Mouse (Mus musculus) stomach, embryonic 16.5 days (tissue): Measurements from ENCODE around the gene Inpp5a. TPM values are rescaled to one million over a fixed set of nuclear protein-coding genes. Genes with fewer than 3 reads are reported as not detected.

Experiments
- ATAC-seq: fragments of 200-750 bp; cut with Nextera tagmentation; 2 replicates; pipeline ENCODE4 v1.8.0; 2017; ENCODE audit warnings: moderate number of reproducible peaks, moderate TSS enrichment; ENCODE audit not compliant: insufficient read depth, low FRiP score
- H3K27ac ChIP-seq: fragments of 300-500 bp; sonication (generic); 2 replicates; pipeline ENCODE4 v1.5.1; 2014; ENCODE audit warnings: low read length
- H3K27me3 ChIP-seq: fragments of 300-500 bp; sonication (generic); 2 replicates; pipeline ENCODE4 v1.6.1; 2014; ENCODE audit warnings: low read length, control low read depth, mixed read lengths; ENCODE audit not compliant: control insufficient read depth, insufficient read depth
- H3K36me3 ChIP-seq: fragments of 300-500 bp; sonication (generic); 2 replicates; pipeline ENCODE4 v1.6.1; 2014; ENCODE audit warnings: low read length; ENCODE audit not compliant: control insufficient read depth, insufficient read depth
- H3K4me1 ChIP-seq: fragments of 300-500 bp; sonication (generic); 2 replicates; pipeline ENCODE4 v1.6.1; 2014; ENCODE audit warnings: low read length, control low read depth, mixed read lengths; ENCODE audit not compliant: control insufficient read depth, insufficient read depth
- H3K4me2 ChIP-seq: fragments of 300-500 bp; sonication (generic); 2 replicates; pipeline ENCODE4 v1.6.1; 2014; ENCODE audit warnings: low read depth, low read length, mixed read lengths
- H3K4me3 ChIP-seq: fragments of 300-500 bp; sonication (generic); replicated peaks from 2 replicates; pipeline ENCODE4 v1.5.1; 2014; ENCODE audit warnings: mild to moderate bottlenecking, low read length
- H3K9ac ChIP-seq: fragments of 300-500 bp; sonication (generic); 2 replicates; pipeline ENCODE4 v1.6.1; 2014; ENCODE audit warnings: low read length
- H3K9me3 ChIP-seq: fragments of 300-500 bp; sonication (generic); replicated peaks from 2 replicates; pipeline ENCODE4 v1.6.1; 2016; ENCODE audit warnings: low read length, control low read depth; ENCODE audit not compliant: control insufficient read depth
- WGBS: fragments of 180-500 bp; shearing (Covaris S2); extraction: QIAGEN DNeasy Blood & Tissue Kit; methylation state at CpG from one replicate; pipeline ENCODE4 v1.1.7; 2014; 5-methylcytosine and 5-hydroxymethylcytosine counted together
- polyA plus RNA-seq: library from polyadenylated mRNA; unstranded; fragments of >200 nt; fragmentation: Nextera tagmentation; extraction: Ambion mirVana; gene quantifications from 2 replicates; pipeline ENCODE4 v1.2.1, GENCODE M21; 2015

Gene Inpp5a
- polyA plus RNA-seq, 1 experiment from 2014 or later = 21.3 TPM

DNA sequence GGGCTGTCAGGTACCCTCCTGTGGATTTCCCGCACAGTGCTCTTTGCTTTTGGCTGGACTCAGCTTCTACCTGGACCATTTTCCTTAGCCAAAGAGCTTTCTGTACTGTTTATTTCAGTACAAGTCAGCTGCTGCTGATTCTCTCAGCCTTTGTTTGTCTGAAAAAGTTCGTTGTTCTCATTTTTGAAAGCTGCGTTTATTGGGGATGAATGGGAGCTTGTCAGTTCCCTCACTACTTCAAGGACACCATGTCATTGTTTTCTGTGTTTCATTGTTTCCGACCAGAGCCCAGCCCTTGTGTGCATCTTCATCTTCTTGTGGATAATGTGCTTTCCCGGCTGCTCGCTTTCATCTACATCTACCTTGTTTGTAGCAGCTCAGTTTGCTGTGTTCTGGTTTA is 90.7 kb downstream of the Inpp5a start:
- H3K4me3 ChIP-seq = no peak overlapping the region
- no peak for ATAC-seq
- H3K36me3 ChIP-seq = no peaks in the 10 kb centered on the region
- H3K9ac ChIP-seq = no peak overlapping the region
- WGBS = 80% methylated on average over 6 of the region's 6 CpGs
- H3K27me3 ChIP-seq = no peaks in the 10 kb centered on the region
- H3K4me1 ChIP-seq = 0 out of 2 replicates have a peak, but pooled peaks cover 2% of the 10 kb centered on the region
- no peaks in the 10 kb centered on the region for H3K9me3 ChIP-seq
- H3K27ac ChIP-seq = no peak overlapping the region
- H3K4me2 ChIP-seq = no peak overlapping the region

DNA sequence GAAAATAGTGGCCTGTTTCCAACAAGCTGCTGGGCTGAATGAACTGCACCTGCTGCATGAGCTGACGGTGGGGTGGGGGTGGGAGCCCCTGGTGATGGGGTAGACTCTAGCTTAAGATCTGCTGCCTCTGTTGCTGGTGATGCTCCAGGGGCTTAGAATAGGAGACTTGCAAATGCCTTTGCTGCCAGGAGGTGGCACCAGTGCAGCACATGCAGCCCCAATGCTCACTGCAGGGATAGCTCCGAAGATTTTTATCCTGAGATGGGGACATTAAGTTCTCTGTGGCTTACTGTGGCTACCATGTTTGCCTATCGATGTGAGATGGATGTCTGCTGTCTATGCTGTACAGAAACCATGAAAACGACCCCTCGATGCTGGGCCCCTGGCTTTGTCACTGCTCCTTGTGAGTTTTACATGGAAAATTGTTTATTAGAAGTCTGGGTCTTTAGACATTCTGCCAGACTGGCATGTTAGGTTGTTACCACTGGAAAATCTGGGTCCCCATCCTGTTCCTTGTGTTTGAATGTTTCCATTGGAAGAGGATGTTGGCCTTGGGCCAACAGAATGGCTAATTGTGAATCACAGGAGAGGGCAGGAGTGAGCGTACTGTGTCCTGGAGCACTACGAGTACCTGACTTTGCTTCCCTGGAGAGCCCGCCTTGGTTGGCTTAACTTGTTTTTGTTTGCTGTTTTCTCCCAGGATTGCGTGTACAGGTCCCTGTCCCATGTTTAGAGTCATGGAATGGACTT is 95.5 kb downstream of the Inpp5a start:
- no peaks in the 10 kb centered on the region for H3K27me3 ChIP-seq
- no peak overlapping the region for H3K9ac ChIP-seq
- no peaks in the 10 kb centered on the region for H3K9me3 ChIP-seq
- no peak for ATAC-seq
- 56% methylated on average over 9 of the region's 9 CpGs for WGBS
- no peak overlapping the region for H3K4me2 ChIP-seq
- no peaks in the 10 kb centered on the region for H3K36me3 ChIP-seq
- no peak overlapping the region for H3K27ac ChIP-seq
- H3K4me1 ChIP-seq = 0 out of 2 replicates have a peak, but pooled peaks cover 2% of the 10 kb centered on the region
- H3K4me3 ChIP-seq = no peak overlapping the region

DNA sequence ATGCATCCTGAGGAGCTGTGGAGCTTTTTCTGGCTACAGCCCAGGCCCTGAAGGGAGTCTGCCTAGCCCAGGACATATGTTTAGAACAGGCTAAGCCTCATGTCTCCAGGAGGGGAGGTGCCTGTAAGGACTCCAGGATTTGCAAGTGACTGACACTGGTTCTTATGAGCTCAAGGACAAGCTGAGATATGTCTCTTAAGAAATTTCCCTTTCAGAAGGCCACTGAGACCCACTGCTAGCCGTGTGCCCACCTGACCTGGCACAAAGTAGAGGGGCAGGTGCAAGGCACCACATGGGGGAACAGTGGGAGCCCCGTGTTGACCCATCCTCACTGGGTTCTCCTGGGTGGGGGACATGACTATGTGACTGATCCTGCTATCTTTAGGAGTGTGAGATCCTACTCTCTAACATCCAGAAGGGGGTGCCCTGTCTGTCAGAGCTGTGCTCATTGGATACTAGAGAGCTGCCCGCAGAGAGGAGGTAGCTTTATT is 100.9 kb downstream of the Inpp5a start:
- no peaks in the 10 kb centered on the region for H3K9me3 ChIP-seq
- ATAC-seq = no peak
- H3K9ac ChIP-seq = no peak overlapping the region
- H3K4me2 ChIP-seq = no peak overlapping the region
- 70% methylated on average over 3 of the region's 3 CpGs for WGBS
- H3K4me3 ChIP-seq = no peak overlapping the region
- H3K4me1 ChIP-seq = no peaks in the 10 kb centered on the region
- H3K36me3 ChIP-seq = no peaks in the 10 kb centered on the region
- no peaks in the 10 kb centered on the region for H3K27me3 ChIP-seq
- H3K27ac ChIP-seq = no peak overlapping the region

DNA sequence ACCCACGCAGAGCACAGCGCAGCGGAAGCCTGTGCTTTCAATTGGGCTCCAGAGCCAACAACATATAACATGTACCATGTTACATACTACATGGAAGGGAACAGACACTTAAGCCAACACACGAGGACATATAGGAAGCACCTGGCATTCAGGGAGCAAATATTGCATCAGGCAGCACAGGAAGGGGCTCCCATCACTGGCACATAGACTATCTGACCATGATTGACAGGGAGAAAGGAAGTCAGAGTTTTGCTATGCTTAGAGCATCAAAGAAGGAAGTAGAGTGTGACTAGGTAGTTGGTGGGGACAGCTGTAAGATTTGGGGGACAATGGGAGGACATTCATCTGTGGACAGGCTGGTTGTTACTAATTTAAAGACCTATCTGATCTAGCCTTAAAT is 103.4 kb downstream of the Inpp5a start:
- no peak overlapping the region for H3K27ac ChIP-seq
- no peak overlapping the region for H3K9ac ChIP-seq
- no peaks in the 10 kb centered on the region for H3K4me1 ChIP-seq
- no peak overlapping the region for H3K4me3 ChIP-seq
- no peak overlapping the region for H3K4me2 ChIP-seq
- no peak for ATAC-seq
- 93% methylated on average over 4 of the region's 4 CpGs for WGBS
- H3K9me3 ChIP-seq = no peaks in the 10 kb centered on the region
- H3K36me3 ChIP-seq = no peaks in the 10 kb centered on the region
- no peaks in the 10 kb centered on the region for H3K27me3 ChIP-seq

DNA sequence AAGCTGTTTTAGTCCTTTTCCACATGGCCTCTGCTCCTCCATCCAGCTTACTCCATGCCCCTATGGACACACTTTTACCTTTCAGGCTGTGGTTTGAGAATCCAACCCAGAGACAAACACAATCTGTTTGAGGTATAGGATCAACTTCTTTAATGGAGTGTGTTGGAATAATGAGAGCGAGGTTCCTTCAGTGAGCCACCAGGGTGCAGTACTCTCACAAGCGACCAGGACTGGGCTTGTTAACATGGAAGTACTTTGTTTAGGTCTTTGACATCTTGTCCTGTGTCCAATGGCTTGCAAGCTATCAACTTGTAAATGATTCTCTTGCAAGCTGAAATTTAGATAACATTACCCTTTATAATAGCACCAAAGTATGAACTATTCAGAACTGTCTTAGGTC is 104.0 kb downstream of the Inpp5a start:
- WGBS = 63% methylated on average over 2 of the region's 2 CpGs

DNA sequence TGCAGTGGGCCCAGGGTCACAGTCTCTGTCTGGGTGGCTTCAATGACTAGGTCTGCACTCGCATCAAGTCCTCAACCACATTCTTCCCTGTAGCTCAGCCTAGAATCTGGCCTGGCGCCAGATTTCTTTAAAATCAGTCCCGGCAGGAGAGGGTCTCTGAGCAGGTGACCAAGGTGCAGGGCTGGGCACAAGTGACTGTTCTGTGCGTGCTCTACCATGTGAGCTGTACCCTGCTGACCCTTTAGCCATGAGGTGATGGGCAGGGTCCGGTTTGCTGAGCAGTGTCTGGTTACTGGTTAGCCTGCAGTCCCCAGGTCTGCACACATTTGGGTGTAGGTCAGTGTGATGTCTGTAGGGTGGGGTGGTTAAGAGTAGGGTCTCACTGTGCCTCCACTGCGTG is 106.9 kb downstream of the Inpp5a start:
- H3K4me2 ChIP-seq = no peak overlapping the region
- no peak overlapping the region for H3K27ac ChIP-seq
- H3K4me3 ChIP-seq = no peak overlapping the region
- no peaks in the 10 kb centered on the region for H3K4me1 ChIP-seq
- H3K36me3 ChIP-seq = no peaks in the 10 kb centered on the region
- no peak for ATAC-seq
- H3K9me3 ChIP-seq = no peaks in the 10 kb centered on the region
- H3K27me3 ChIP-seq = no peaks in the 10 kb centered on the region
- H3K9ac ChIP-seq = no peak overlapping the region
- WGBS = 66% methylated on average over 6 of the region's 6 CpGs

More for the DNA sequence above, 104.0 kb downstream of the Inpp5a start:
- no peak for ATAC-seq
- Histone ChIP-seq H3K4me1 (no peaks in the 10 kb centered on the region), H3K4me3 (no peak overlapping the region), H3K9me3 (no peaks in the 10 kb centered on the region), H3K27ac (no peak overlapping the region), H3K36me3 (no peaks in the 10 kb centered on the region), H3K4me2 (no peak overlapping the region), H3K27me3 (no peaks in the 10 kb centered on the region), H3K9ac (no peak overlapping the region)

DNA sequence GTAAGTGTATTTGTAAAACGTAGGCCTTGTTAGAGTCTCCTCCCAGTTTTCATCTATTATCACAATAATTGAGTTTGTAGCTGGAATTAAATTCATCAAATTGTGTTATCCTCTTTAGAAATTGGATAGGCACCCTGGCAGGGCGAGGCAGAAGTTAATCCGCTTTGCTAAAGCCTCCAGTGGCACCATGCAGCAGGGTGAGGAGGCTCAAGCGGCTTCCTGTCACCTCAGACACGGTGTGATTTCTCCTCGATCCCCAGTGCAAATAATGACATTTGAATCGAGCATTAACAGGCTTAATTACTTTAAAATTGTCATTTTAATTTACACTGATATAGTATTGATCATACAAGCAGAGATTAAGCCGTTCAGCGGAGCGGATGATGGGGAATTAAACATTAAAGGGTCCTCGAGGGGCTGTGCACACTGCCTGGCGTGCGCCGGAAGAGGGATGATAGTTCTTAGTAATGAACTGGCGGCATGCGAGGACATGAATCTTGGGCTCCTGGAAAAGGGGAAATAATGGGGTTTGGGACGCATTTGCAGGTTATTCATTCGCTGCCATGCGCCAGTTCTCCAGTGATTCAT is 109.2 kb downstream of the Inpp5a start:
- H3K27me3 ChIP-seq = no peaks in the 10 kb centered on the region
- H3K27ac ChIP-seq = no peak overlapping the region
- H3K9me3 ChIP-seq = no peaks in the 10 kb centered on the region
- H3K4me1 ChIP-seq = no peaks in the 10 kb centered on the region
- H3K4me3 ChIP-seq = no peak overlapping the region
- no peak overlapping the region for H3K4me2 ChIP-seq
- H3K9ac ChIP-seq = no peak overlapping the region
- 74% methylated on average over 19 of the region's 19 CpGs for WGBS
- no peaks in the 10 kb centered on the region for H3K36me3 ChIP-seq
- ATAC-seq = no peak

DNA sequence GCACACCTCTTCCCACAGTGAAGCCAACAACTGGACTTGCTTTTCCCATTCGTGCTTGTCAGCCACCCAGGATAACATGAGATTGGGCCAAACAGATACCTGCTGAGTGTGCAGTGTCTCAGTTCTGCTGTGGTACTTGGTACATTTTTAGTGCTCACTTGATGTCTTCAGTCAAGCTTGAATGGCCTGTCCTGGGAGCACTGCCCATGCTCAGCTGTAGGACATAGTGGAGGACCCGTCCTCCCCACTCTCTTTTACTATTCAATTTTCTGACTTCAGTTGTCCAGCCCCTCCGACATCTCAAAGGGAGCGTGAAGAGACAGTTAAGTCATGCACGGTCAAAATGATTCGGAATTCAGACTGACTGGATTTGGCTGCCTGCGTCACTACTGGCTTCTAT is 115.2 kb downstream of the Inpp5a start:
- Histone ChIP-seq H3K36me3 (no peaks in the 10 kb centered on the region), H3K27ac (no peak overlapping the region), H3K9ac (no peak overlapping the region), H3K4me3 (no peak overlapping the region), H3K4me1 (no peaks in the 10 kb centered on the region), H3K9me3 (no peaks in the 10 kb centered on the region), H3K27me3 (no peaks in the 10 kb centered on the region), H3K4me2 (no peak overlapping the region)
- WGBS = 92% methylated on average over 7 of the region's 7 CpGs
- ATAC-seq = no peak

DNA sequence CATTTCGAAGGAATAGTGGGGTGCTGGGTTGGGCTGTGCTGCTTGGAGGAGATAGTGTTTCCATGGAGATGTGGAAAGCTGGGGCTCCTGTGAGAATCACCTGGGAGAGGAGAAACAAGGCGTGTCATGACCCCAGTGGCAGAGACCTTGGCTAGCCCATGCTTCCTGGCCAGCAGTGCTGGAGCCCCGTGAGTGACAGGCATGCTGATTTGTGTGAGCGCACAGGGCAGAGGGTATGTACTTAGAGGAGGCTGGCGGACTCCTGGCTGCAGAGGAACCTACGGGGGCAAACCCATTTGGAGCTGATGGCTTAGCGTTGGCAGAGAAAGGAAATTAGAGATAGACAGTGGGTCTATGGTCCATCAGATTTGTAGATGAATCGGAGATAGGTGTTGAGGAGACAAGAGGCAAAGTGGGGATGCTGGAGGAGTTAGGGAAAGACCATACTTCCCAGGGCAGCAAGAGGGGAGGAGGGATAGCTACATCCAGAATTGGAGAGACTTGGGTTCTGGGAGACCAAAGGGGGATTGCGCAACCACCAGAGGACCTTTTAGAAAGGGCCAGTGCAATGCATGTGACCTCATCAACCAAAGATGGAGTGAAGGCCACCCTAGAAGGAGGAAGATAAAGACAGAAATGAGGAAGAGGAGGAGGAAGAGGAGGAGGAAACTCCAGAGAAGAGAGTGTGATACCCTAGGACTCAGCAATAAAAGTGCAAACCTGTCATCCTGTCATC is 117.9 kb downstream of the Inpp5a start:
- no peaks in the 10 kb centered on the region for H3K36me3 ChIP-seq
- H3K4me2 ChIP-seq = no peak overlapping the region
- 56% methylated on average over 9 of the region's 9 CpGs for WGBS
- no peak for ATAC-seq
- no peak overlapping the region for H3K9ac ChIP-seq
- no peaks in the 10 kb centered on the region for H3K27me3 ChIP-seq
- no peak overlapping the region for H3K27ac ChIP-seq
- no peak overlapping the region for H3K4me3 ChIP-seq
- H3K4me1 ChIP-seq = no peaks in the 10 kb centered on the region
- H3K9me3 ChIP-seq = no peaks in the 10 kb centered on the region
